Mouse (Mus musculus): Measurements from ENCODE around the gene Rsph1.
"Not testable (repeated sequence)": the region's sequence is repeated elsewhere in the genome, so short reads cannot be mapped to it uniquely, and the experiment has no call there.

Gene Rsph1

DNA sequence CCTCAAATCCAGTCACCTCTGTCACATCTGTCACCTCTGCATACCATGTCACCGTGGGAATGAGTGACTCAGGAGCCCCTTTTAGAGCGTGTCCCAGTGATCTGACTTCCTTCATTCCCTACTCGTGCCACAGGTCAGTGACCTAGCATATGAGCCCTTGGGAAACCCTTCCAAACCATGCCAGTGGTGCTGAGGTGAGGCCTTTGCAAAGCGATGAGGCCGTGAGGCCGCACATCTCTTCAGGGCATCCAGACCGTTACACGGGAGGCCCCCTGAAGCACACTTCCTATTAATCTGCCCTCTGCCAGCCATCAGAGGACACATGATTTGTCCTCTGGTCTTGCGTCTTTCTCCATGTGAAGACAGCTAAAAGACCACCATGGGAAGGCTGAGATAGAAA lies 2.4 kb upstream of the Rsph1 start:
- no peak for DNase-seq (ENCODE audit: low read depth, low spot score)

DNA sequence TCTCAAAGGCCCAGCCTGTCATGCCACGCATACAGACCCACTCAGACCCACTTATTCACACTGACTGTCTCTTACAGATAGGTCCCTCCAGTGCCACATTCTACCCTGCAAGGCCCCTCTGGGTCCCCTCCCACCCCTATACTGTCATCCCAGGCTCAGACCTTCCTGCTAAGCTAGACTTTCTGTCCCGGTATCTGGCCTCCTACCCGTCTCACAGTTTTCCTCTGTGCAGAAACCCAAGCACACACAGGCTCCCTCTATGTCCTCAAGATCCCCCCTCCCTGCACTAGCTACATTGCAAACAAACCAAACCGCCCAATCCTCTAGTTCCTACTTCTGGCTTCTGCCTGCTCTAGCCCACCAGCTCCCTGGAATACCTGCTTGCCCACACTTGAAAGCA lies 748 bp upstream of the Rsph1 start:
- no peak for DNase-seq (ENCODE audit: low read depth, low spot score)

GRCm38 (mm10) chr17:31276207-31276921 lies 819 bp downstream of the Rsph1 start:
- no peak for DNase-seq (ENCODE audit: low read depth, low spot score)

GRCm38 (mm10) chr17:31275181-31275580 lies 2.0 kb downstream of the Rsph1 start:
- DNase-seq (ENCODE audit: low read depth, low spot score) = no peak

DNA sequence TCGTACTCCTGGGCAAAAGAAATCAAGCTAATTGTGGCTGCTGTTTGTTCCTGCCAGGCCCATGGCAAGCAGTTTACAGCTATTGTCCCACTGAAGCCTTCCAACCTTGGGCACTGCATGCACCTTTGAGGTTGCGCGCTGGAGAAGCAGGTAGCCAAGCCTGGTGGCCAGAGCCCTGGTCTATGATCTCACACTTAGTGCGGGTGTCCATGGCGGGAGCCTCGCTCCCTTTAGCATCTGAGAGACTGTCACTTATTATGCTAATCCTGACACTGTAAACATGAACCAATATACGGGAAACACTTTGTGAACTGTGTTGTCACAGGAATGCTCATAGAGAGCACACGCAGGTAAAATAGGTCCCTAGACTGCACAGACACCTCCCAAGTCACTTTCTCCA lies 3.6 kb downstream of the Rsph1 start:
- DNase-seq (ENCODE audit: low read depth, low spot score) = no peak

GRCm38 (mm10) chr17:31272416-31273165 lies 4.6 kb downstream of the Rsph1 start:
- no peak for DNase-seq (ENCODE audit: low read depth, low spot score)

- no peak for DNase-seq (ENCODE audit: low read depth, low spot score)
These were observed 5.9 kb downstream of the Rsph1 start for GRCm38 (mm10) chr17:31271136-31271851.

GRCm38 (mm10) chr17:31270736-31271135 lies 6.4 kb downstream of the Rsph1 start:
- not testable (repeated sequence) for DNase-seq (ENCODE audit: low read depth, low spot score)

DNA sequence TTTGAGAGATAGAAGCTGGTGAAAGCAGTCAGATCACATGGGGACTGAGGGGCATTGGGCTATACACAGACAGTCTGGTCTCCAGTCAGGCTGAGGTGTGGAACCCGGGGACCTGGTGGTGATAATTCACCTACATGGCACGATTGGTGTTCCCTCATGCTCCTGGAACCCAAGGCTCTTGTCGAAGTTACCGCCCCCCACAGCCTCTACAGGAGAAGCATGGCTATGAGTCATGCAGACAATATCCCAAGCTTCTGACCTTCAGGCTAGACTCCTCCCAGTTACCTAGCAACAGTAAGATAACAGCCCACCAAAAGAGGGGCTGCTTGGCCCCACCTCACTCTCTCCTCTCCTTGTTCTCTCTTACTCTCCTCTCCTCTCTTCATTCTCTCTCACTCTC lies 6.9 kb downstream of the Rsph1 start:
- DNase-seq (ENCODE audit: low read depth, low spot score) = no peak

DNA sequence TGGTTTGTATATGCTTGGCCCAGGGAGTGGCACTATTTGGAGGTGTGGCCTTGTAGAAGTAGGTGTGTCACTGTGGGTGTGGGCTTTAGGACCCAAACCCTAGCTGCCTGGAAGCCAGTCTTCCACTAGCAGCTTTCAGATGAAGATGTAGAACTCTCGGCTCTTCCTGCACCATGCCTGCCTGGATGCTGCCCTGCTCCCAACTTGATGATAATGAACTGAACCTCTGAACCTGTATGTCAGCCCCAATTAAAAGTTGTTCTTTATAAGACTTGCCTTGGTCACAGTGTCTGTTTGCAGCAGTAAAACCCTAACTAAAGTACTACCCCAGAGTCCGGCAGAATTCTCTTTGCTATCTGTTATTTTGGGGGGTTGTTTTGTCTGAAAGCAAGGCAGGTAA lies 7.4 kb downstream of the Rsph1 start:
- DNase-seq (ENCODE audit: low read depth, low spot score) = no peak

GRCm38 (mm10) chr17:31268016-31268415 lies 9.2 kb downstream of the Rsph1 start:
- DNase-seq (ENCODE audit: low read depth, low spot score) = no peak

GRCm38 (mm10) chr17:31267603-31268002 lies 9.6 kb downstream of the Rsph1 start:
- DNase-seq (ENCODE audit: low read depth, low spot score) = no peak

- no peak for DNase-seq (ENCODE audit: low read depth, low spot score)
These were observed 10.0 kb downstream of the Rsph1 start for GRCm38 (mm10) chr17:31267138-31267537.

GRCm38 (mm10) chr17:31266321-31266950 lies 10.7 kb downstream of the Rsph1 start:
- no peak for DNase-seq (ENCODE audit: low read depth, low spot score)

DNA sequence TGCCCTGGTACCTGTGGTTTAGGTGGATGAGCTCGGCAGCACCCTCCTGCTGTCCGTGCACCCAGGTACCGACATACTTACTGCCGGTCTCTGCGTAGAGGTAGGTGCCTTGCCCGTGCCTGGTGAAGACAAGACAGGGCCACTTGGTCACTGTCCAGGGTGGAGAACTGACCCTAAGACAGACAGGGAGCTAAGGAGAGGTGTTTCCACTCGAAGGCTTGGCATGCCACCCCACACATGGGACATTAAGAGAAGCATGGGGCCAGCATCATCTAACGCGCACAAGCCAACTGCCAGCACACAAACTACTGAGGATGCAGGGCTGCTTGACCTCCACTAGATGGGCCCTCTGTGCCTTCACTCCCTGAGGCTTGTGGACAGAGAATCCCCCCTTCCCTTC lies 11.4 kb downstream of the Rsph1 start:
- no peak for DNase-seq (ENCODE audit: low read depth, low spot score)

DNA sequence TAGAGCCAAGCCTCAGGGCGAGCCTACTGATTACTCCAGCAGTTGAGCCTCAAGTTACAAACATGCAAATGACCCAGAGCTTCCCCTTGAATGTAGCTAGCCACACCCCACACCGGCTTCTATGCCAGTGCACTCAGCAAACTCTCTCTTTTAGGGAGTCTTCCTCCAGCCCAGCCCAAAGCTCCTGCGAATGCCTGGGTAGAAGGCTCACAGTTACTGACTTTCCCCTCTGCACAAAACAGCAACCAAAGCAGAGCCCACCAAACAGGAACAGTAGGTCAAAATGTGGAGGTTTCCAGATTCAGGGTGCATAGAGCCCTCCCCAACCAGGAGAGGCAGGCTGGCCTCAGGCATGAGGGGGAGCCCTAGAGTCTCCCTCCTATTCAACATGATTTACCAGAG lies 12.0 kb downstream of the Rsph1 start:
- DNase-seq (ENCODE audit: low read depth, low spot score) = no peak

GRCm38 (mm10) chr17:31264372-31264771 lies 12.8 kb downstream of the Rsph1 start:
- no peak for DNase-seq (ENCODE audit: low read depth, low spot score)

GRCm38 (mm10) chr17:31263770-31264169 lies 13.4 kb downstream of the Rsph1 start:
- no peak for DNase-seq (ENCODE audit: low read depth, low spot score)

- DNase-seq (ENCODE audit: low read depth, low spot score) = peak; percentile 62
These were observed 14.5 kb downstream of the Rsph1 start for GRCm38 (mm10) chr17:31262715-31263114.

GRCm38 (mm10) chr17:31261352-31261751 lies 15.8 kb downstream of the Rsph1 start:
- DNase-seq (ENCODE audit: low read depth, low spot score) = no peak

GRCm38 (mm10) chr17:31260430-31260829 lies 16.8 kb downstream of the Rsph1 start:
- DNase-seq (ENCODE audit: low read depth, low spot score) = peak; percentile 92

- no peak for DNase-seq (ENCODE audit: low read depth, low spot score)
These were observed 17.4 kb downstream of the Rsph1 start for GRCm38 (mm10) chr17:31259825-31260224.

Data from skeletal muscle tissue, adult 2 months (tissue).